Mouse (Mus musculus): ENCODE data around the gene Tasp1. TPM values are rescaled to one million over a fixed set of nuclear protein-coding genes. Genes with fewer than 3 reads are reported as not detected.
"Not testable (repeated sequence)": the region's sequence is repeated elsewhere in the genome, so short reads cannot be mapped to it uniquely, and the experiment has no call there.

Gene Tasp1
- total RNA-seq, 2 experiments from 2014 or later = 34.1 to 36.1 TPM

DNA sequence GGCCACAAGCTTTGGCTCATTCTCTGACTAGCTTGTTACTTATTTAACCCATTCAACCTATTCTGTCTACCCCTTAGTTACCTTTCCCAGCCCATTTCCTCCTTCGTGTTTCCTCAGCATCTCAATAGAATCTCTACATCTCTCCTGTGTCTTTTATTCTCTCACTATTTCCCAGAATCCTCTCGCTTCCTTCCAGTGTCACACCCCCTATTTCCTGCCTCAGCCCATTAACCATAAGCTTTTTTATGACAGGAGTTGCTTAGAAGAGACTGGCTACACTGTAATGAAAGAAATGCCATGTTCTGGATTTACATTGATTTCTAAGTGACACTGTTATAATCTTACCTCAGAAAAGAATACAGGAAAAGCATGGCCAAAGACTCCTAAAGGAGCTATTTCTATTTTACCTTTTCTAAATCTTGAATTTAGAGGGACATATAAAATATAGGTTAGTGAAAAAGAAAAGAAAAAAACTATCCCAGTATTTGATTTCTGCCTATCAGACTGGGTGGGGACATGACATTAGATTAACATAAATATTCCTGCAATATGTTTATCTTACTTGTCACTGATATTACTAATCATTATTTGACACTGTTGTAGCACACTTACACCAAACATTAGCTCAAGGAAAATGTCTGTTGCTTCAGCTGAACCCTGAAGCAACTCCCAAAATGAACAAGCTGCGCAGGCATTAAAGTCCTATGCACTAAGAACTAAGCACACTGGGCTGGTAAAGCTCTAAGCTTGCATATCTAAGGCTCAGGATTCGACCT lies 6.3 kb downstream of the Tasp1 start:
- intact Hi-C loops (cut with DNase I) = no loop called here
- DNase-seq (ENCODE audit: low spot score in 2 of 2) = no peak

DNA sequence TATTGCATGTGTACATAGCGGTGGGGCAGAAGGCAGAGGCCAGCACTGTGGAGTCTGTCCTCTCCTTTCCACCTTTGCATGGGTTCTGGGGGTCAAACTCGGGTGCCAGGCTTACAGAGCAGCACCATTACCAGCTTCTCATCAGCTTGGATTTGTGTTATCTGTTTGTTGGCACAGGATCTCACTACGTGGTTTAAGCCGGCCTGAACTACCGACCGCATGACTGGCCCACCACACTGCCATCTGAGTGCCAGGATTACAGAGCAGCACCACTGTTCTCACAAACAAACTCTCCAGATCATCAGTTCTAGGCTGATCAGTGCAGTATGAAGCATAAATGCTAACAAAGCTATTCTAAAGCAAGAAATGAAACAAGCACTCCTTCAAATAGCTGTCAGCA lies 8.5 kb downstream of the Tasp1 start:
- DNase-seq (ENCODE audit: low spot score in 2 of 2) = no peak
- intact Hi-C loops (cut with DNase I) = no loop called here

DNA sequence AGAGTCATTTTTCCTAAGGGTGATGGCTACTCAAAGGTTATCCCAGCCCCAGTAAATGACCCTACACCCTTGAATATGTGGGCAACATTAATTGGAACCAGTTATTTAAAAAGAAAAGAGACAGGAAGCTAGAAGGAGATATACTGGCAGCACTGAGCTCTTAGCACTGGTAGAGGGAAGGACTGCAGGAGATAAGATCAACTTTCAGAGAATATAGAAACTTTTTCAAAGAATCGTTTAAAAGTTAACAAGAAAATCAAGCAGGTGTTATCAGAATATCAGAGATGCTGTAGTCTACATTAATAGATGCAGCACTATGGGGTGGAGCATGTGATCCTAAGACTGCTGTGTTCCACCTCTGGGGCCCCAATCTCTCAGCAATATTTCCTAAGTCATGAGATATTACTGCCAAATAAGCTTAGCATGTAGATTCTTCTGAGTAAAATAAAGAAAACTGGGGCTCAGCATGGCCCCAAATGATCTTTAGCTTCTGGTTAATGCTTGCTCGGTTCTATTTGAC lies 14.9 kb downstream of the Tasp1 start:
- intact Hi-C loops (cut with DNase I) = no loop called here
- DNase-seq (ENCODE audit: low spot score in 2 of 2) = no peak

DNA sequence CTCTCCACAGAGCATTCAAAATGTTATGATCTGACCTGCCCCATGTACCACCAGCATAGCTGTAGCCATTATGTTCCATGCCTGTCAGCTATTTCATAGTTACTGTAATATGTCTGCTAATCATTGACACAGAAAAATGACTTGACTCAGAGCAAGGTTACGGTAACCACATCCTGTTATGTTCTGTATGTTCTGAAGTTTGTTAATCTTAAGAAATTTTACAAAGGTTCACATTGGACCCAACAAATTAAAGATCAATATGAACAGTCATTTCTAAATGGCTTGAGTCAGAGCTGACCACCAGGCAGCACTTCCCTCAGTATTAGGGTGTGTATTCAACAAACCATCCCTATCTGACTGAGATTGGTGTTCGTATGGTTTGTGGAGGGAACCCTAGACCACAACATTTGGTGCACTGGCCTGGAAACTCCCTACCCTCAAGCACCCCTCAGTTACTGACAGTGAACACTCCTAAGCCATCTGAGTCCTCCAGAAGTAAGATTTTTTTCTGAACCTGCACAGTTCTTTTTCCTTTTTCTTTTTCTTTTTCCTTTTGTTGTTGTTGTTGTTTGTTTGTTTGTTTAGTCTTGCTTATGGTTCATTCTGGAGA lies 24.0 kb downstream of the Tasp1 start:
- intact Hi-C loops (cut with DNase I) = no loop called here
- no peak for DNase-seq (ENCODE audit: low spot score in 2 of 2)

DNA sequence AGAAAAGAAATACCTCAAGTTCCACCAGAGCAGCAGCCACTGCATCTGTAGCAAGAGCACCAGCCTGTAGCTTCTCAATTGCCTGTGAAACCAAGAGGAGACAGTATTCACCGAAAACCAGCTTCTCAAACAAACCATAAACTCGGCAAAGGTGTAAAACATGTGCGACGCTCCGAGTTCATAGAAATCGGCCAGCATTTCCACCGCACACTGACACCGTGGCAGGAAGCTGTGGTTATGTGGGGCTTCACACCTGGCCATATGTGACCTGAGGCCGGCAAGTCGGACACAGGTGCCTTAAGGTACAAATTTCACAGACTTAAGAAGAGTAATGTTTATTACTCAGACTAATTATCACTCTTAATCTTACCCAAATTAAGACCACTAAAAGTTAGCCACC lies 24.5 kb downstream of the Tasp1 start:
- intact Hi-C loops (cut with DNase I) = no loop called here
- DNase-seq (ENCODE audit: low spot score in 2 of 2) = no peak

DNA sequence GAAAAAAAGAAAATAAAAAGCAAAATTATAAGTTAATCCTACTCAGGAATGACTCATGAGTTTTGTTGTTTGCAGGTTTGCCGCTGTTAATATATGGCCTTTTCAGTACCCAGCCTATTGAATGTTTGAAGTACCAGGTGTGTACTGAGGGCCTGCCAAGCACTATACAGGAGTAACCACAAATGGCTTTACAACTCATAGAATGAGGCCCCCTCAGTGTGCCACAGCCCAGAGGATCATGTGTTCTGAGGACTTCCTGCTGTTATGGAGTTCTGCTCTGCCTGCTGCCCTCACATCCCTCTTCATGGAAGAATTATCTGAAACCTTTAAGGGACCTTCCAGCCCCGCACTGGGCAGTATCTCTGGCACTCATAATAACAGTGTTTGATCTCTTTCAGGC lies 29.1 kb downstream of the Tasp1 start:
- intact Hi-C loops (cut with DNase I) = no loop called here
- no peak for DNase-seq (ENCODE audit: low spot score in 2 of 2)

DNA sequence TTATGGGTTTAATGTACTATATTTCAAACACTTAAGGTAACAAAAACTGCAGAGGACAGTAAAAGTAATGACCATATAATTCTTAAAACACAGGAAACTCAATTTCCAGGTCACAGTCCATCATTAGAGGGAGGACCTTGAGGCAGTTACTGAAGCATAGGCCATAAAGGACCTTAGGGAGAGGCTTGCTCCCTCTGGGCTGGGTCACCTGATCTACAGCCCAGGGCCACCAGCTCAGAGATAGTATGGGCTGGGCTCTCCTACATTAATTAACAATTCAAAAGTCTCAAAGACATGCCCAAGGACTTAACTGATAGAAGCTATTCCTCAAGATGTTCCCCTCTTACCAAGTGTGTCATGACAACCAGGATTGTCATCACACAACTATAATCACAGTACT lies 29.8 kb downstream of the Tasp1 start:
- no peak for DNase-seq (ENCODE audit: low spot score in 2 of 2)
- intact Hi-C loops (cut with DNase I) = no loop called here

DNA sequence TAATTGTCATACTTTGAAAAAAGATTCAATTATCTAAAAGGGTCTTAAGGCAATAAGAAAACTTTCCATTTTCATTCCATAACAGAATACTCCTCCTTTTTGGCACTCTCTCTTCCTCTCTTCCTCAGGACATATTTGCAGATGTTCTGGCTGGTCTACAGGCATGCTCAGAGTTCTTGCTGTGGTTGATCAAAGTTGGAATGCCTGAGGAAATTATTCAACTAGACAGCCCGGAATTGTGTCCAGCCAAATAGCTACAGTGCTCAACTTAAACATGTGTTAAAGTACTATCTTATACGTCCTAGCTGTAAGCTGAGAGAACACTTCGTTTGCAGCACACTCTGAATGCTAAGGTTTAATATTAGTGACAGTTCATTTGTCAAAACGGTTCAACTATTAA lies 41.7 kb downstream of the Tasp1 start:
- intact Hi-C loops (cut with DNase I) = no loop called here
- DNase-seq (ENCODE audit: low spot score in 2 of 2) = no peak

DNA sequence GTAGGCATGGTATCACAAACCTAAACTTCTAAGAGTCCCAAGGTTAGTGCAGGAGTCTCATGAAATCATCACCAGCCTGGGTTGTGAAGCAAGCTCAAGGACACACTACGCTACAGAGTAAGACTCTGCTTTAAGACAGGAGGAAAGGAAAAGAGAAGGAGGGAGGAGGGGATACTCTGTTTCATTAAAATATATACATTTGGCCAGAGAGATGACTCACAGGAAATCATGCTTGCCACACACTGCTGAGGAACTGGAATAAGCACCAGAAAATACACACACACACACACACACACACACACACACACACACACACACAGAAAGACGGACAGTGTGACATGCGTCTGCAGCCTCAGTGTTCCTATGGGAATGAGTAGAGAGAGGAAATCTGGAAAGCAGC lies 59.2 kb downstream of the Tasp1 start:
- DNase-seq (ENCODE audit: low spot score in 2 of 2) = peak in 1 of 2 experiments; percentile 9
- intact Hi-C loops (cut with DNase I) = no loop called here

DNA sequence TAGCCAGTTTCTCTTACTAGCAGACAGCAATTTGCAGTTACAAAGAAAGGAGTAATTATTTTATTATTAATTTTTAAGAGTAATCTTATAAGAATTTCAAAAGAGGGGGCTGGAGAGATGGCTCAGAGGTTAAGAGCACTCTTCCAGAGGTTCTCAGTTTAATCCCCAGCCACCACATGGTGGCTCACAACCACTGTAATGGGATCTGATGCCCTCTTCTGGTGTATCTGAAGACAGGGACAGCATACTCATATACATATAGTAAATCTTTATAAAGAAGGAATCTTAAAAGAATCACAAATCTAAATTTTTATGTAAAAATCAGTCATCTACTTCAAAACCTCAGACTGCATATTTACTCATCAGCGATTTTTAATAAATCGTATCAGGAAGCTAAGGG lies 68.4 kb downstream of the Tasp1 start:
- intact Hi-C loops (cut with DNase I) = no loop called here
- DNase-seq (ENCODE audit: low spot score in 2 of 2) = no peak

DNA sequence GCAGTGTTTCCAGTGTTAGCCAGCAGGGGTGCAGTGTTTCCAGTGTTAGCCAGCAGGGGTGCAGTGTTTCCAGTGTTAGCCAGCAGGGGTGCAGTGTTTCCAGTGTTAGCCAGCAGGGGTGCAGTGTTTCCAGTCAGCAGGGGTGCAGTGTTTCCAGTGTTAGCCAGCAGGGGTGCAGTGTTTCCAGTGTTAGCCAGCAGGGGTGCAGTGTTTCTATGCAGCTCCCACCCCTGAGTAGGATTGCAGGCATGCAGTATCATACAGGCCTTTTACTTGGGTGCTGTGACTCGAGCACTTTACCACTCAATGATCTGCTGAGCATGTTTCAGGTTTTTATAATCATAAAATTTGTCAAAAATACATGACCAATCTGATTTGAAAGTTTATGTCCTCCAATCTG lies 76.7 kb downstream of the Tasp1 start:
- DNase-seq (ENCODE audit: low spot score in 2 of 2); intact Hi-C loops (cut with DNase I): not testable (repeated sequence)

DNA sequence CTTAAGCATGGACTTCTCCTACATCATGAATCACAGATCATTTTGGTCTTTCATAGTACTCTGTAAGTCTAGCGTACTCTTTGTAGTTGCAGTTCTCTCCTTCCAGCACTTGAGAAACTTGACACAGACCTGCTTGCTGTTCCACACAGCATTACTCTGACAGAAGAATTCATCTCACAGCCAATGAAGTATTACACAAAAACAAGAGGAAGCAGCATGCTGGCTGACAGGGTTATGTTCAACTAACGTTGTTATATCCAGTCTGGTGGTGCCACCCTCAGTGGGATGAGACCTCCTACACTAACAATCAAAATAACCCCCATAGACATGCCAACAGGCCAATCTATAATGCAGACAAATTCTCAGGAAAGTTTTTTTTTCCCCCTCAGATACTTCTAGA lies 99.2 kb downstream of the Tasp1 start:
- intact Hi-C loops (cut with DNase I) = loop anchor here (5.0 to 10.0 kb wide), 2 partner anchors 293 to 375 kb away; partner anchors contain the start of gene Ism1
- DNase-seq (ENCODE audit: low spot score in 2 of 2) = no peak

DNA sequence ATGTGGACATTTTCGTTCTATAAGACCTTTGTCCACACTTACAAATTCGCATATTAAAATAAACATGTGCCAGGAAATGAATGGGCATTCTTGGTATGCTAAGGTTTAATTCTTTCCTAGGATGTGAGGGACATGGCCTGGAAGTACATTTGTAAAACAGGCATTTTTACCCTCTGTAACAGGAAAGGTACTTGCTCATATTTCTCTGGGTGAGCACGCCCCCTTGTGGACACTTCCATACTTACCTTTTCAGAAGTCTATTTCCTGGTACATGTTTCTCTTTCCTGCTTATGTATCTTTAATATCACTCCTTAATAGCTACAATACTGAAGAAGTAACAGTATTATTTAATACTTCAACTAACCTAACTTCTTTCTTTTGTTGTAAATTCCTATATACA lies 100.3 kb downstream of the Tasp1 start:
- intact Hi-C loops (cut with DNase I) = loop anchor here (1.0 to 10.0 kb wide), 3 partner anchors 188 to 374 kb away; partner anchors contain the start of gene Ism1
- DNase-seq (ENCODE audit: low spot score in 2 of 2) = peak; percentile 21 to 22

DNA sequence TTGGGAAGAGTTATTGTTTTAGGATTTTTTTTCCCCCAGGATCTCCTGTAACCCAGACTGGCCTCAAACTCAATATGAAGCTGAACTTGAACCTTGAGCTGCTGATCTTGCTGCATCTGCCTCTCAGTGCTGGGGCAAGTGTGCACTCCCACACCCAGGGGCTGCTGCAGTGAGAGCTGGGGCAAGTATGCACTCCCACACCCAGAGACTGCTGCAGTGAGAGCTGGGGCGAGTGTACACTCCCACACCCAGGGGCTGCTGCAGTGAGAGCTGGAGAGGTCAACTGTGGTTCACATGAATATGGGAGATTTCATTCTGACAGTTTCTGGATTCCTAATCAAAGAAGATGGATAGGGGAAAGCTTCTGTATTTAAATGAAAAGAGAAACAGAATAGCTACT lies 117.8 kb downstream of the Tasp1 start:
- intact Hi-C loops (cut with DNase I) = no loop called here
- DNase-seq (ENCODE audit: low spot score in 2 of 2) = no peak

DNA sequence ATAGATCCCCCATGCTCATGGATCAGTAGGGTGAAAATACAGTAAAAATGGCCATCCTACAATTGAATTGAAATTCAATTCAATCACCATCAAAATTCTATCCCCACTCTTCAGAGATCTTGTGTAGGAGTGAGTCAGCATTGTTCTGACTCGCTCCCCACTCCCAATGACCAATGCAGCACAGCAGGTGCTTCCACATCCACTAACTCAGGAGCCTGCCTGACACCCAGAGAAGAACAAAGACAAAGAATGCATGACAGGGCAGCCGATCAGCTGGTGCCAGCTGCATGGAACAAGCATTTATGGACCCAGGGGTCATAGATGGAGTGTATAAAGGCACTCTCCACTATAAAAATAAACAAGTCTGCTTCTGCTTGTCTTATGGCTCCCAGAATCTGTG lies 129.0 kb downstream of the Tasp1 start:
- intact Hi-C loops (cut with DNase I) = no loop called here

DNA sequence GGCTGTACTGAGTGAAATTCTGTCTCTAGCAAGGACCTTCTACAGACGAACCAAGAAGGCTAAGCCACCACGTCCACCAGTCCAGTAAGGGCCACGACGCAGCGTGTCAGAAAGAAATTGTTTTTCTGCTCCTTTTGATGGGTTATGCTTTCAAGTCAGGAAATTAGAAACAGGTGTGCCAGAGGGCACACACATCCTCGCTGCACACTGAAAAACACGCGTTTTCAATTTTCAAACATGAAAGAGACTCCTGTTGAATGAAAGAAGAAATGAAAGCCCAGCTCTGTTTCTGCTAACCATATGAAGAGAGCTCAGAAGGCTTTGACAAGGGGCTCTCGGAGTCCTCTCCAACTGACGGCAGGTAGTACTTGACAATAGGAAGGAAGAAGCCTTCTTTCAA lies 132.0 kb downstream of the Tasp1 start:
- DNase-seq (ENCODE audit: low spot score in 2 of 2) = no peak
- intact Hi-C loops (cut with DNase I) = no loop called here

More for the DNA sequence above, 129.0 kb downstream of the Tasp1 start:
- no peak for DNase-seq (ENCODE audit: low spot score in 2 of 2)

DNA sequence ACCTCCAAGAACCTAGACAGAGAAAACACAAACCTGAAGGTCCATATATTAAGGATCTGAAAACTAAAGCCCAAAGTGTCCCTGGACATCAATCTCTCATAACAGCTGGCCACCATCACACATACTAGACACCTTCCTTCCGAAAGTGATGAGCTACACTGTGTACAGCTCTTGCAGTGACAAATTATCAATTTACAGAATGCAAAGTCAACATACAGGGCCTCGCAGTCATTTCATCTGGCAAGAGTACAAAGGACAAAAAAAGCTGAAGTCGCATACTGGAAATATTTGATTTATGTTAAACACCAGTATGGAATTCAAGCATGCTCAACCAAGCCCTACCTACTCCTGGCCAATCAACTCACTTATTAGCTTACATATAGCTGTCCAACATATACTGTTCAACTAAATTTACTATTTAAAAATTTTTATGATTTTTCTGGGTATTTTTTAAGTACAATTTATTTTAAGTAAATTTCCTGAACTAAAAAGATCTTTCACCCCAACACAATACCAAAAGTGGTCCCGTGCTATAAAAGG lies 132.5 kb downstream of the Tasp1 start:
- no peak for DNase-seq (ENCODE audit: low spot score in 2 of 2)
- intact Hi-C loops (cut with DNase I) = no loop called here

DNA sequence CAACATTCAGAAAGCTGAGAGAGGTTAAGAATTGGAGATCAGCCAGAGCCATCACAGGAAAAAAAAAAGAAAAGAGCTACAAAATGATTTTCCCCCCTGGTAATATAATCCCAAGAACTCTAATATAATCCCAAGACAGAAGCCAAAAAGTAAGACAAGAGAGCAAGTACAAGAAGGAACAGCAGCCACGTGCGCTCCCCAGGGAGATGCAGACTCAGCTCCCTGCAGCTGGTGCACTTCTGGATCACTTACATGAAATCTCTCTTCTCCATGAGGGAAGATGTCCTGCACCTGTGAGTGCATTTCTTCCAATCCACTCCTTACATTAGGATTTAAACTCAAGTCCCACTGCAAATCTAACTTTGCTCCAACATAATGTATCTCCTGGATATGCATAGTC lies 134.4 kb downstream of the Tasp1 start:
- DNase-seq (ENCODE audit: low spot score in 2 of 2) = no peak
- intact Hi-C loops (cut with DNase I) = no loop called here

DNA sequence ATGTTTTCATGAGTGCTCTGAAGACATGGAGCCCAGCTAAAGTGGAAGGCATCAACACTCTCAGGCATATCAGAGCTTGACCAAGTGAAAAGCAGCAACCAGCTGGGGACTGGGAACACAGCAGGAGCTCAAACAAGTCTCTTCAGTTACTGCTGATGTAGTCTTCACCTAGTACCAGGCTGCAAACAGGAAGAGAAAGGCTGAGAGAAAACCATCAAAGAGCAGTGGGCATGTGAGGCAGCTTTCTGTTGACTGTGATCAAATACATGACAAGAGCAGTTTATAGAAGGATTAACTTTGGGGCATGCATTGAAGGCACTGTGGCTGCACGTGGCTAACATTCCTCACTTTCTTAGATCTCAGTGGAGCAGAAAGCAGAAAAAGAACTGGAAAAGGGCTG lies 141.7 kb downstream of the Tasp1 start:
- no peak for DNase-seq (ENCODE audit: low spot score in 2 of 2)
- intact Hi-C loops (cut with DNase I) = no loop called here

DNA sequence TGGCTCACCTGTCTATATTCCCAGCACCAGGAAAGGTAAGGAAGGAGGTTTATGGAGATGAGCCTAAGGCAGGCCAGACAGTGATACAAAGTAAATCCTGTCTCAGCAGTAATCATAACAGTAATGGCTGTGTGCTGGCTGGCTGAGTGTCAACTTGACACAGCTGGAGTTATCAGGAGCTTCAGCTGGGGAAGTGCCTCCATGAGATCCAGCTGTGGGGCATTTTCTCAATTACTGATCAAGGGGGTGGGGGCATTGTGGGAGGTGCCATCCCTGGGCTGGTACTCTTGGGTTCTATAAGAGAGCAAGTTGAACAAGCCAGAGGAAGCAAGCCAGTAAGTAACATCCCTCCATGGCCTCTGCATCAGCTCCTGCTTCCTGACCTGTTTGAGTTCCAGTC lies 145.2 kb downstream of the Tasp1 start:
- DNase-seq (ENCODE audit: low spot score in 2 of 2); intact Hi-C loops (cut with DNase I): not testable (repeated sequence)

DNA sequence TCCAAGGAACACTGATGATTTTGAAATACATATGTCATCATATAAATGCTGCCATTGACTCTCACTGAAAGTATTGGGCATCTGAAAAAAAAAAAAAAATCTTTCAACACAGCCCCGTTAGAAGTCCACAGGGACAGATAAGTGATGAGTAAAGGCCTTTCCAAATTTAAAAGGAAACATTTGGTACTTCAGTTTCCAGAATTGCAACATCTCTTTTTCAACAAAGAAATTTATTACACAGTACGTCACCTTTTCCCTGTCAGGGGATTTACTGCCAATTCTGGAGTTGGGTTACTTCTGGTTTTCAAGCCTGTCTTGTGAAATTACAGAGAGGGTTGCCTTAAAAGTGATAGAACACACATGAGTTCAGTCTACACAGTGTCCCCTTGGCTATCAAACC lies 146.8 kb downstream of the Tasp1 start:
- intact Hi-C loops (cut with DNase I) = no loop called here
- DNase-seq (ENCODE audit: low spot score in 2 of 2) = no peak

Measured in left cerebral cortex, postnatal 25 days (tissue).